In genomic region chr7:73031407-73031806, GRCm38 (mm10) we compare ENCODE assay signal across 21 mouse cellular contexts.
DNase-seq lines count a peak whose midpoint lies in the region; ATAC-seq lines count a peak whose summit lies in the region.
"Had no signal": no experiment of that assay in that cellular context is flagged by ENCODE, and none has a peak within 500 bp of the region (broad histone marks: within the 10 kb centered on the region; RNA-seq: fewer than 3 reads in every experiment).

No protein-coding gene starts in this region.

- WGBS in kidney, embryonic 16.5 days, result 40% methylated on average over 5 of the region's 5 CpGs
- 43% methylated on average over 5 of the region's 5 CpGs for WGBS in kidney, embryonic 14.5 days

- H3K27me3 ChIP-seq in kidney, embryonic 16.5 days (ENCODE audit: insufficient read depth, low read length), result no peaks in the 10 kb centered on the region; the same call in 1 of the 2 replicates
- no peaks in the 10 kb centered on the region for H3K27me3 ChIP-seq in kidney, embryonic 14.5 days (ENCODE audit: control insufficient read depth, insufficient read depth, low read length)
- H3K27me3 ChIP-seq: embryonic facial prominence, embryonic 13.5 days; embryonic facial prominence, embryonic 15.5 days; forebrain, embryonic 12.5 days had no signal

- no peak overlapping the region for H3K4me2 ChIP-seq in kidney, embryonic 16.5 days (replicated peaks; ENCODE audit: low read depth, low read length)
- H3K4me2 ChIP-seq in kidney, embryonic 14.5 days (replicated peaks; ENCODE audit: low read depth, low read length), result no peak overlapping the region
- H3K4me2 ChIP-seq: forebrain, embryonic 12.5 days had no signal

- no peaks in the 10 kb centered on the region for H3K9me3 ChIP-seq in kidney, embryonic 16.5 days (ENCODE audit: low read length)
- no peaks in the 10 kb centered on the region for H3K9me3 ChIP-seq in kidney, embryonic 14.5 days (ENCODE audit: control insufficient read depth, low read length)
- H3K9me3 ChIP-seq: embryonic facial prominence, embryonic 13.5 days; embryonic facial prominence, embryonic 15.5 days; forebrain, embryonic 10.5 days; forebrain, embryonic 12.5 days had no signal

- H3K4me1 ChIP-seq in kidney, embryonic 16.5 days (ENCODE audit: insufficient read depth, low read length), result peaks cover 11% of the 10 kb centered on the region
- H3K4me1 ChIP-seq in kidney, embryonic 14.5 days (ENCODE audit: control insufficient read depth, insufficient read depth, low read length), result no peaks in the 10 kb centered on the region
- H3K4me1 ChIP-seq: forebrain, embryonic 10.5 days had no signal

- peak; percentile 56; the same call in 1 of the 2 replicates for ATAC-seq in kidney, embryonic 16.5 days (ENCODE audit: low FRiP score, low TSS enrichment)
- no peak for ATAC-seq in kidney, embryonic 14.5 days (ENCODE audit: low FRiP score, low TSS enrichment)
- ATAC-seq: forebrain, embryonic 14.5 days; forebrain, embryonic 16.5 days had no signal

- H3K9ac ChIP-seq in kidney, embryonic 16.5 days (replicated peaks; ENCODE audit: low read length), result no peak overlapping the region
- H3K9ac ChIP-seq in kidney, embryonic 14.5 days (ENCODE audit: low read depth, low read length), result no peak overlapping the region
- H3K9ac ChIP-seq: embryonic facial prominence, embryonic 13.5 days; embryonic facial prominence, embryonic 15.5 days; forebrain, embryonic 12.5 days had no signal

- no peak overlapping the region for H3K27ac ChIP-seq in kidney, embryonic 16.5 days (ENCODE audit: low read length)
- H3K27ac ChIP-seq in kidney, embryonic 14.5 days (ENCODE audit: low read depth, low read length), result no peak overlapping the region
- H3K27ac ChIP-seq: embryonic facial prominence, embryonic 13.5 days; forebrain, embryonic 10.5 days; forebrain, embryonic 12.5 days had no signal

- H3K4me3 ChIP-seq in kidney, embryonic 16.5 days (ENCODE audit: low read length), result no peak overlapping the region
- H3K4me3 ChIP-seq in kidney, embryonic 14.5 days (ENCODE audit: low read length), result no peak overlapping the region
- H3K4me3 ChIP-seq: embryonic facial prominence, embryonic 13.5 days; embryonic facial prominence, embryonic 15.5 days; erythroblast, embryonic 14.5 days; forebrain, embryonic 10.5 days; forebrain, embryonic 12.5 days had no signal

- peak; percentile 32 for DNase-seq in kidney, adult 9 months
- DNase-seq in kidney, postnatal 10 days, result no peak
- DNase-seq: adrenal gland, adult 2 months; adrenal gland, postnatal 10 days; adrenal gland, postnatal 25 days; cerebellum, adult 11 months; cerebellum, adult 18-20 months; cerebellum, adult 8-10 months; cerebellum, adult 9-11 months; cerebellum, postnatal 14 days; cerebellum, postnatal 36 days; embryo, embryonic 11 days had no signal

- H3K36me3 ChIP-seq in kidney, embryonic 16.5 days (ENCODE audit: insufficient read depth, low read length), result no peaks in the 10 kb centered on the region
- no peaks in the 10 kb centered on the region for H3K36me3 ChIP-seq in kidney, embryonic 14.5 days (ENCODE audit: control insufficient read depth, insufficient read depth, low read length)
- H3K36me3 ChIP-seq: embryonic facial prominence, embryonic 13.5 days; embryonic facial prominence, embryonic 15.5 days; forebrain, embryonic 10.5 days; forebrain, embryonic 12.5 days had no signal
